Mouse (Mus musculus): Measurements from ENCODE around the gene 5730522E02Rik. TPM values are rescaled to one million over a fixed set of nuclear protein-coding genes. Genes with fewer than 3 reads are reported as not detected.

The 5730522E02Rik gene
- polyA plus RNA-seq, 1 experiment, result not detected

- no peaks in the 10 kb centered on the region; the same call in 1 of the 2 replicates for H3K4me1 ChIP-seq (ENCODE audit: control insufficient read depth, insufficient read depth, low read length)
- no peak overlapping the region for H3K4me3 ChIP-seq (ENCODE audit: insufficient read depth, low read length)
- no peak overlapping the region for H3K27ac ChIP-seq (ENCODE audit: insufficient read depth, low read depth, low read length)
- no peak for TF ChIP-seq POLR2A (IDR thresholded peaks at IDR 0.05; ENCODE audit: borderline replicate concordance, low read depth, low read length)
- no peak for TF ChIP-seq CTCF (IDR thresholded peaks at IDR 0.05; ENCODE audit: low read depth, low read length)
Observed at GRCm38 (mm10) chr11:26195468-26195867, 15.1 kb downstream of the 5730522E02Rik start.

GRCm38 (mm10) chr11:26187231-26187967, 23.2 kb downstream of the 5730522E02Rik start:
- TF ChIP-seq CTCF (IDR thresholded peaks at IDR 0.05; ENCODE audit: low read depth, low read length) (no peak), POLR2A (IDR thresholded peaks at IDR 0.05; ENCODE audit: borderline replicate concordance, low read depth, low read length) (no peak)
- H3K4me1 ChIP-seq (ENCODE audit: control insufficient read depth, insufficient read depth, low read length), result no peaks in the 10 kb centered on the region
- no peak overlapping the region for H3K27ac ChIP-seq (ENCODE audit: insufficient read depth, low read depth, low read length)
- no peak overlapping the region for H3K4me3 ChIP-seq (ENCODE audit: insufficient read depth, low read length)

GRCm38 (mm10) chr11:26170572-26170971, 40.0 kb downstream of the 5730522E02Rik start:
- no peak overlapping the region for H3K27ac ChIP-seq (ENCODE audit: insufficient read depth, low read depth, low read length)
- no peak for TF ChIP-seq CTCF (IDR thresholded peaks at IDR 0.05; ENCODE audit: low read depth, low read length)
- TF ChIP-seq POLR2A (IDR thresholded peaks at IDR 0.05; ENCODE audit: borderline replicate concordance, low read depth, low read length), result no peak

GRCm38 (mm10) chr11:26167609-26167971, 43.0 kb downstream of the 5730522E02Rik start:
- no peak overlapping the region for H3K27ac ChIP-seq (ENCODE audit: insufficient read depth, low read depth, low read length)
- 0 out of 2 replicates have a peak, but pooled peaks cover 2% of the 10 kb centered on the region for H3K4me1 ChIP-seq (ENCODE audit: control insufficient read depth, insufficient read depth, low read length)
- H3K4me3 ChIP-seq (ENCODE audit: insufficient read depth, low read length), result no peak overlapping the region
- no peak for TF ChIP-seq POLR2A (IDR thresholded peaks at IDR 0.05; ENCODE audit: borderline replicate concordance, low read depth, low read length)
- no peak for TF ChIP-seq CTCF (IDR thresholded peaks at IDR 0.05; ENCODE audit: low read depth, low read length)

More at GRCm38 (mm10) chr11:26170572-26170971, 40.0 kb downstream of the 5730522E02Rik start:
- no peak overlapping the region for H3K4me3 ChIP-seq (ENCODE audit: insufficient read depth, low read length)
- no peaks in the 10 kb centered on the region for H3K4me1 ChIP-seq (ENCODE audit: control insufficient read depth, insufficient read depth, low read length)

GRCm38 (mm10) chr11:26166966-26167608, 43.5 kb downstream of the 5730522E02Rik start:
- 0 out of 2 replicates have a peak, but pooled peaks cover 2% of the 10 kb centered on the region for H3K4me1 ChIP-seq (ENCODE audit: control insufficient read depth, insufficient read depth, low read length)
- no peak overlapping the region for H3K4me3 ChIP-seq (ENCODE audit: insufficient read depth, low read length)
- no peak for TF ChIP-seq CTCF (IDR thresholded peaks at IDR 0.05; ENCODE audit: low read depth, low read length)
- no peak for TF ChIP-seq POLR2A (IDR thresholded peaks at IDR 0.05; ENCODE audit: borderline replicate concordance, low read depth, low read length)
- H3K27ac ChIP-seq (ENCODE audit: insufficient read depth, low read depth, low read length), result no peak overlapping the region

GRCm38 (mm10) chr11:26164651-26165259, 45.8 kb downstream of the 5730522E02Rik start:
- no peak overlapping the region for H3K27ac ChIP-seq (ENCODE audit: insufficient read depth, low read depth, low read length)
- TF ChIP-seq CTCF (IDR thresholded peaks at IDR 0.05; ENCODE audit: low read depth, low read length) (no peak), POLR2A (IDR thresholded peaks at IDR 0.05; ENCODE audit: borderline replicate concordance, low read depth, low read length) (no peak)
- H3K4me1 ChIP-seq (ENCODE audit: control insufficient read depth, insufficient read depth, low read length), result peaks cover 7% of the 10 kb centered on the region; the same call in 1 of the 2 replicates
- no peak overlapping the region for H3K4me3 ChIP-seq (ENCODE audit: insufficient read depth, low read length)

GRCm38 (mm10) chr11:26161354-26161753, 49.2 kb downstream of the 5730522E02Rik start:
- Histone ChIP-seq H3K27ac (ENCODE audit: insufficient read depth, low read depth, low read length) (no peak overlapping the region), H3K4me3 (ENCODE audit: insufficient read depth, low read length) (no peak overlapping the region), H3K4me1 (ENCODE audit: control insufficient read depth, insufficient read depth, low read length) (peaks cover 7% of the 10 kb centered on the region; the same call in 1 of the 2 replicates)
- no peak for TF ChIP-seq CTCF (IDR thresholded peaks at IDR 0.05; ENCODE audit: low read depth, low read length)
- no peak for TF ChIP-seq POLR2A (IDR thresholded peaks at IDR 0.05; ENCODE audit: borderline replicate concordance, low read depth, low read length)

- H3K27ac ChIP-seq (ENCODE audit: insufficient read depth, low read depth, low read length), result no peak overlapping the region
- H3K4me3 ChIP-seq (ENCODE audit: insufficient read depth, low read length), result no peak overlapping the region
- TF ChIP-seq POLR2A (IDR thresholded peaks at IDR 0.05; ENCODE audit: borderline replicate concordance, low read depth, low read length), result no peak
- TF ChIP-seq CTCF (IDR thresholded peaks at IDR 0.05; ENCODE audit: low read depth, low read length), result no peak
- peaks cover 5% of the 10 kb centered on the region; the same call in 1 of the 2 replicates for H3K4me1 ChIP-seq (ENCODE audit: control insufficient read depth, insufficient read depth, low read length)
Observed at GRCm38 (mm10) chr11:26159033-26159432, 51.5 kb downstream of the 5730522E02Rik start.

- peak overlapping the region; percentile 48 for H3K27ac ChIP-seq (ENCODE audit: insufficient read depth, low read depth, low read length)
- H3K4me3 ChIP-seq (ENCODE audit: insufficient read depth, low read length), result no peak overlapping the region
- TF ChIP-seq POLR2A (IDR thresholded peaks at IDR 0.05; ENCODE audit: borderline replicate concordance, low read depth, low read length), result no peak
- TF ChIP-seq CTCF (IDR thresholded peaks at IDR 0.05; ENCODE audit: low read depth, low read length), result no peak
- H3K4me1 ChIP-seq (ENCODE audit: control insufficient read depth, insufficient read depth, low read length), result peaks cover 20% of the 10 kb centered on the region
Observed at GRCm38 (mm10) chr11:26140024-26140423, 70.5 kb downstream of the 5730522E02Rik start.
